Mouse (Mus musculus) mouse embryonic stem cell (cell line): ENCODE data around the gene Gse1.

Experiments
- in situ Hi-C, 2 experiments: fragments of 300-500 bp; cut with MboI; formaldehyde crosslinking; loops; 1 replicate in 1 of 2; 3 replicates in 1 of 2; pipeline ENCODE4 v1.14.3; 2019 to 2020; ENCODE audit warnings: low sequenced_read_pairs in 2 of 2, low pct_unique_long_range_greater_than_20kb in 1 of 2, mixed read lengths in 1 of 2; ENCODE audit not compliant: unreplicated experiment in 1 of 2

Gse1 gene

DNA sequence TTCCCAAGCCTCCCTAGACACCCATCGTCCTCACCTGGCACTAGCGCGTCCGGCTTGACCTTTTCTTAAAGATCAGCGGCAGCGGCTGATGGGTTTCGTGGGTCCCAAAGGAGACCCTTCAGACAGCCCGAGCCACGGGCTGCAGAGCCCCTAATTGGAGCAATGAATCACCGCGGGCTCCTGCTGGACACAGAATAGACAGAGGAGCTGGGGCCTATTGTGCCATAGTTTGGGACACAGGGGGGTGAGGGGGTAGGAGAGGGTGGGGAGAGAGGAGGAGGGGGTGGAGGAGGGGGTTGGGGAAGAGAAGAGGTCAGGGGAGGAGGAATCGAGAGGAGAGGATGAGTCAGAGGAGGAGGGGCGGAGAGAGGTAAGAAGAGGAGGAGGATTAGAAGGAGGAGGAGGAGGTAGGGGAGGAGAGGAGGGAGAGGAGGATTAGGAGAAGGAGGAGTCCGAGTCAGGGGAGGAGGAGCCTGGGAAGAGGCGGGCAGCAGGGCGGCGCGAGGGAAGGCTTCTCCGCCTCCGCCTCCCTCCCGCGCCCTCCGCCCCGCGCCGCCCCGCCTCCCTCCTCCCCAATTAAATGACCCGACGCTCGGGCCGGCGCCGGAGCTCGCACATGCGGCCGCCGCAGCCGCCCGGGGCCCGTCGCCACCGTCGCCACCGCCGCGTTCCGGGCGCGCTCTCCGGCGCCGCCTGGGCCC, at the start of gene Gse1:
Gse1 (plus strand) TSS at position 566 of the 701 bp plus-strand sequence.
- in situ Hi-C loops = no loop called here

DNA sequence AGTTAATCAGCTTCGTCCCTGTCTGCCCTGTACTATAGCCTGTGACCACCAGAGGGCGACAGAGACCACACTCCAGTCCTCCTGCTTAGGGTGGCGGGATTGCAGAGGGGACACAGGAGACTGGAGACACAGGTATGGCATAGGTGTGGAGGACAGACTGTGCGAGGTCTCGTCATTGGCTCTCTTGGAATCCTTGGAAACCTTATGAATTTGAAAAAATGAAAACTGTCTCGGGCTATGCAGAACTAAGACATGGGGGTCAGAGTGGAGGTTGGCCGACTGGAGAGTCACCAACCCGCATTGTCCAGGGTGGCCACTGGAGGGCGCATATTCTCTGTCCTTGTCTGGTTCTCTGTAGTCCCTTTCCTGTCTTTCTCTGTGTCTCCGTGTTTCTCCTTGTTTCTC, 49.2 kb upstream of the Gse1 start:
- in situ Hi-C loops = no loop called here

DNA sequence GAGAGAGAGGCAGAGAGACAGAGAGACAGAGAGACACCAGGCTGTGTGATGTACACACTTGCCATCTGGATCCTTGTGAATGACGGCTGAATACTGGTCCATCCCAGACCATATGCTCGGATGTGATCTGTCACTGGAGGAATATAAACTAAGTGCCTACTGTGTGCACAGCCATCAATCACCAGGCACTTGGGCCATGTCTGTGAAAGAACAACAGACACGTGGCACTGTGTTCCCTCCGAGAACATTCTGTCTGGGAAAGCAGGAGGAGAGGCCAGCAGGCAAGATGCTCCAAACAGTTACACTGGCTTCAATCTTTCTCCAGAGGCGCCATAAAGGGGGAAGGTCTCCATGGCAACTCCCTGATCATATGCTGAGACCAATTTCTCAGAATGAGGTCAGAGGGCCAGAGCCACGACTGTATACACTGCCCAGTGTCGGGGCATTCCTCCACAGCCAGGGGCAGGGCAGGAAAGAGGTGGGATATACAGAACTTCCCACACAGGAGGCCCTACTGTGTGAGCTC, 47.7 kb upstream of the Gse1 start:
- in situ Hi-C loops = loop anchor here in 1 of 2 experiments (10.0 kb wide), 1 partner anchor 144 kb away; no protein-coding TSS in a partner anchor

DNA sequence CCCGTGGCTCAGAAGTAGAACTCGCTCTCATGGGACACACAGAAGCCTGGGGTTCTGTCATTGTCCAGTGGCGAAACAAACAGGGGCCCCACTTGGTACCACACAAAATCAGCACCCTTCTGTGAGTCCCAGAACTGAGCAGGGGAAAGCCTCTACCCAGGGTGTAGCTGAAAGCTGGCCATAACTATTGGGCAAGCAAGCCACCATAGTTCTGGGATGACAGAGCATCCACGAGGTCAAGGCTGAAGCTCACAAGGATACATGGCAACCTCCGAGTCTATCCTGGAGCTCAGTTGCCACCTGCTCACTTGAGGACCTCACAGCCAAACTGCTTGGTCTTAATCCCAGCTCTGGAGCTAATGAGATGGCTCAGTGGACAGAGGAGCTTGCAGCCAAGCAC, 47.0 kb upstream of the Gse1 start:
- in situ Hi-C loops = loop anchor here in 1 of 2 experiments (10.0 kb wide), 1 partner anchor 144 kb away; no protein-coding TSS in a partner anchor

DNA sequence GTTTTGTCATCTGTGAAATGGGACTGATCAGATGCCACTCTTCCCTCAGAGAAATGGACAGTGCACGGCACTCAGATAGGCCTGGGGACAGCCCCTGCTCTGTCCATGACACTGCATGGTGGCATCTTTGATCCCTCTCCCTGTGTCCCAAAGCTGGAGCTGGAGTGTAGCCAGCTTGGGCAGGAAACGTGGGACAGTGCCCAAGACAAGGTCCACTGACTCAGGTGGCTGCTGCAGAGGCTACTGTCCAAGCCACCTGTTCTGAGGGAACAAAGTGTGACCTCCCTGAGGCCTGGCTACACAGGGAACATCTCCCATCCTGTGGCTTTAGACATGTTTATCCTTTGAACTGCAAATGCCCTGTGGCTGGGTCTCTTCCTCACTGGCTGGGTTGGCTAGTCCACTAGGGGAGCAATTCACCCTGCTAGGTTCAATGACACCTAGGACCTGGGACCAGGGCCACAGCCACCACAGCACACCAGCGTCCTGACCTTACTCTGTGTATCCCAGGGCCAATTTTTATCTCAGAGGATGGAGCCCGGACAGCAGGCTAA, 46.3 kb upstream of the Gse1 start:
- in situ Hi-C loops = loop anchor here in 1 of 2 experiments (10.0 kb wide), 1 partner anchor 143 kb away; no protein-coding TSS in a partner anchor

DNA sequence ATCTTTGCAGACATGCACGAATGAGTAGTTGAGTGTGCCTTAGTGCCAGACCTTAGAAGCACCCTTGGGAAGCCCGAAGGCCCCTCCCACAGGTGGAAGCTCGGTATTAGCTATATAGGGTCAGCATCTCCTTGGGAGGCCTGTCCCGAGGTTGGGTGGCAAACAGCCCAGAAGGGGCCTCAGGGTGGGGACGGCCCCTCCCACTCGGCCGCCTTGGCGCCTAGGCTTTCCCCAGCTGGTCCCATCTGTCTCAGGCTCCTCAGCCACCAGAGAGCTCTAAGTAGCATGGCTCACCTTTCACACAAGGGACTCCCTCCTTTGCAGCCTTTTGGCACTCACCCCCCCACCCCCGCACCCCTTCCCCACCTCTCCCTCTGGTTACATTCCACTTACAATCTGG, 43.9 kb upstream of the Gse1 start:
- in situ Hi-C loops = loop anchor here in 1 of 2 experiments (10.0 kb wide), 1 partner anchor 140 kb away; no protein-coding TSS in a partner anchor

DNA sequence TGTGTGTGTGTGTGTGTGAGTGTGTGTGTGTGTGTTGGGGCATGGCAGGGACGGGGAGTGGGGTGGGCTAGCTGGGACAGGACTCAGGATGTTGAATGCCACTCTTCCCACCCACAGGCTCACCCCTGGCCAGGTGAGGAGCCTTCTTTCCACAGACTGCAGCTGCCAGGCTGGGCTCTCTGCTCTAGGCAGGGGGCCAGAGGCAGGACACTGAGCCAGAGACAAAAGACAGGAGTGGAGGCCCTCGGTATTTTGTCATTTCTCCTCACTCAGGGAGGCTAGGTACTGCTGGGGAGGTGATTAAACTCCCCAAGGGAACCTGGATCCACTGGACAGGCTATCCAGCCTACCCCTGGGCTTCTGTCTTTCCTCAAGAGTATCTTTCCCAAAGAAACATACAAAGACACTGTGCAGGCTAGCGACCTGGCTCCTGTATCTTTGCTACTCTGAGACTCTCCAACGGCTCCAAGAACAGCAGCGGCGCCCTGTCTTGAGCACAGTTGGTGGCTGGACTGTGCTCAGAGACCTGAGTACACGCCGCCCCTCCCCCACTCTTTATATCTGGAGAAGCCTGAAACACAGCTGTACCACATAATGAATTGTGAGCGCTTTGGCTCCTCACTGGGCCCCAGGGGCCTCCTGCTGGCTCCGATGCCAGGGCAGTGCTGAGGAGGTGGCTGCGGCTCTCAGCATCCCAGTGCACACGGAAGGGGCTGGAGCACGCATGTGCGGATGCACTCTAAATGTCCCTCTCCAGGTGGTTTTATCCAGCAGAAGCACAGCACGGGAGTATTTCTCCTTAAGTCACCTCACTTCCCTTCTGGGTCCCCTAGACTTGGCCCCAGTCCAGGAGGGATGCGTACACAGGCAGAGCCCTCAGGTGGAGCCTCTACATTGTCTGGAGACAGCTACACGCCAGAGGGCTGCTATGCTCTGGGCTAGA, 43.1 kb upstream of the Gse1 start:
- in situ Hi-C loops = loop anchor here in 1 of 2 experiments (10.0 kb wide), 1 partner anchor 140 kb away; no protein-coding TSS in a partner anchor

DNA sequence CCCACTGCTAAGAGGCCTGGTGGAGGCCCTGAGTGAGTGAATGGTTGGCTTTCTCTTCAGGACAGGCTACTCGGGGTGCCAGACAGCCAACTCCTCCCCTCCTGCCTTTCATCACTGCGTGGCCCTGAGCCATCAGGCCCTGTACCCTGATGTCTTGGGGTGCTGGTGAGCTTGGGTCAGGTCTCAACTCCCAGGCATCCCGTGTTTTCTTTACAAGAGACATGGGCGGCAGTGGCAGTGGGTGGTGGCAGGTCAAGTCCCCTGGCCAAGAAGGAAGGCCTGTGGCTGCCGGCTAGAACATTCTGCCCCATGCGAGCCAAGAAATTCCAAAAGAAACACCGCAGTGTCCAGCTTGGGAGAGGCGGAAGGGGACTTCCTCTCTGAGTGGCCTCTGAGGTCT, 41.8 kb upstream of the Gse1 start:
- in situ Hi-C loops = loop anchor here in 1 of 2 experiments (10.0 kb wide), 1 partner anchor 138 kb away; no protein-coding TSS in a partner anchor

DNA sequence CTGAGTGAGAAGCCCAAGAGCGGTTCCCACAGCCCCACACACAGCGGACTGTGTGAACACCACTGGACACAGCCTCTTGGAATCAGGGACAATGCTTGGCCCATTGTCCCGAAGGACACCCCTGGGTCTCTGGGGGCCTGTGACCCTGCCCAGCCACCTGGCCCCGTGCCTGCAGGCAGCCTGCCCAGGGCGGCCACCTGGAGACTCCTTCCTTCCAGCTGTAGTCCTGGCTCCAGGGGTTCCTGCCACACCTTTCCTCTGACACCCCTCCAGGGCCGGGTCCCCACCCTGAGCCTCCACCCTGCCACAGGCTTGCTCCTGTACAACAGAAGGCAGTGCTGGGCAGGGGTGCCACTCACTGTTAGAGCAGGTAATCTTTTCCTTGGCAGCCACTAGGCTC, 39.7 kb upstream of the Gse1 start:
- in situ Hi-C loops = loop anchor here in 1 of 2 experiments (10.0 kb wide), 1 partner anchor 136 kb away; no protein-coding TSS in a partner anchor

DNA sequence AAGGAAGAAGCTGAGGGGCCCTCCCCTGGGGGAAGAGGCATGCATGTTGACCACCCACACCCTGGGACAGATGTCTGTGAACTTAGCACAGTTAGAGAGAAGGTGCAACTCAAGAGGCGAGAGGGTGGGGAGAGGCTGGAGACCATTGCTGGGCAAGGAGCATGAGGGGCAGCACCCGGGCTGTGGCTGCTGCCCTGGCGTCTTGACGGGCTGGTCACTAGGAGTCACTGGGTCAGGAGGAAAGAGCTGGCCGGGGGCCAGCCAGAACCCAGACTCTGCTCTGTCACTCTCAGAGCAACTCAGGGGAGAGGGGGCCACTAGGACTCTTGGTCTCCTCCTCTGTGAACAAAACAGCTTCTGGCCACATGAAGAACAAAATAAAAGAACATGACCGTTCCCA, 38.8 kb upstream of the Gse1 start:
- in situ Hi-C loops = loop anchor here in 1 of 2 experiments (10.0 kb wide), 1 partner anchor 135 kb away; no protein-coding TSS in a partner anchor

DNA sequence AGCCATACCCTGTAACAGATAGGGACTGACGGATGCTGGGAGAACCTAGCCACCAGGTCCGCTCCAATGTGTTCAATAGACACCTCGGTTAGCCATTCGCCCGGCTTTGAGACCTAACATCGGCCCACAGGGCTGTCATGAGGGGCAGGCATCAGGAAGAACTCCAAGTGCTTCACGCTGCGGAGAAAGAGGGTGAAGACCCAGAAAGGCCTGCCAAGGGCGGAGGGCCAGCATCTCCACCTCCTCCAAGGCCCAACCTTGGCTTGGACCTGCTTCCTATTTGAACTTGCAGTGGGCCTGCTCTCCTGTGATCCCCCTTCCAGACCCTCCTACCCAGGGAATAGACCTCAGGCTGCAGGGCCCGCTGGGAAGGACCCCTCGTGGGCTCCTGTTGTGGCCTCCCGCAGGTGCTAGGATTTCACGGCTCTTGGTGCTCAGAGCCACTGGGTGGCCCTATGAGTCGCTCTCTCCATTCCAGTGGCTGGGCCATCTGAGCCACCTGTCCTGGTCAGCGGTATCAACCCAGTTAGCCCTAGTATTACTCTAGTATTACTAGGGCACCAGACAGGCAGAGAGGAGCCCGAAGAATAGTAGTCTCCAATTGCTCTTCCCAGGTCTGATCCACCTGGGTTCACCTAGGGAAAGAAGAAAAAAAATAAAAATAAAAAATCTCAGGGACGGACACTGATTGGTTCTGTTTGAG, 38.0 kb upstream of the Gse1 start:
- in situ Hi-C loops = no loop called here

DNA sequence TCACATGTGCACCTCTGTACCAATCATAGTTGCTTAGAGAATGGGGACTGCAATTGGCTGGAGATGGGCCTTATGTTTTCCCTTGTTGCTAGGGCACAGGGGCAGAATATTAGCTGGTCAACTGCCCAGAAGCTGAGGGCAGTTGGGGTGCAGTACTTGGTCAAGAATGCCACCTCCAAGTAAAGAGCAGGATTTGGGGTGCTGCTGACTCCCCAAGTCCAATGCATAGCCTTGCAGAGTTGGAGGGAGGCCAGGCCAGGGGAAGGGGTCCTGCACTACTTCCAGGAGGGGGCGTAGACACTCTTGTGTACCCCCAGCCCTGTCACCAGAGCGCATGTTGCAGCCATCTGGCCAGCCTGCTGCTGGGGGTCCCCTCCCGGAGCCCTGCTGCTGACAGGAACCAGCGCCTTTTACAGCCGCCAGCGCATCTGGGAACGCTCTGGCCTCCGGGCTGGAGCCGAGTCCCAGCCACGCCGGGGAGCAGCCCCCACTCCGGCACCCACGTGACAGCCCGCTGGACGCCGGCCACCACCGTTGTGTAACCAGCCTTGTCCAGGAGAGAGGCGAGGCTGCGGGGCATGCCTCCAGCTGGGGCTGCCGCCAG, 37.3 kb upstream of the Gse1 start:
- in situ Hi-C loops = no loop called here

DNA sequence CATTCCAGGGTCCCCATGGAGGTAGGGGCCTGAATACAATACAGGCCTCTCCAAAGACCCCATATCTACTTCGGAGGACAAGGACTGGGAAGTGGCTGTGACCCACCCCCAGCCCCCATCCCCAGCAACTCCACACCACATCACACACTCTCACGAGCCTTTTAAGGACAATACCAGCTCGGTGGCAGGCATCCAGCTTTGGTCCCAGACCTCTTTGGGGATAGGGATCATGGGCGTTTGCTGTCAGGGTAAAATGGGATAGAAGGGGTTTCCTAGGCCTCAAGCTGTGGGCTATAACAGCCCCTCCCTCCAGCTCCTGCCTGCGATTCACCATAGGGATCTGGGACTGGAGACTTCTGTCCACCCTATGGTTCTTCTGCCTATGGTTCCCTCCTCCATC, 36.6 kb upstream of the Gse1 start:
- in situ Hi-C loops = no loop called here

DNA sequence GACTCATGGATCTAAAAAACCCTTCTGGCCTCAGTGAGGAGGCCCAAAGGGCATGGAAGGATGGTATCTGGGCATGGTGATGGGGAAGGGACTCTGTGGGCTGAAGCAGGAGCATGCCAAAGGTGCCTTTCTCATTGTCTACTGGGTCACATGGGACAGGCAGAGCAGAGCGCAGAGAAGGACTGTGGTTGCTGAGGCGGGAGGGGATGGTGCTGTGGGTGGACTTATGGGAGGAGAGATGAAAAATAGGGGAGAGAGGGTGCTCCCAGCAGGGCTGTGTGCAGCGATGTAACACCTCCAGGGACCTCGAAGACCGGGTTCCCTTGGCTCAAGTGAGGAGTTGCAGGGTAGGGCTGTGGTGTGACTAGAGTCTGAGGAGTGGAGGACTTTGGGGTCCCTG, 36.1 kb upstream of the Gse1 start:
- in situ Hi-C loops = no loop called here

DNA sequence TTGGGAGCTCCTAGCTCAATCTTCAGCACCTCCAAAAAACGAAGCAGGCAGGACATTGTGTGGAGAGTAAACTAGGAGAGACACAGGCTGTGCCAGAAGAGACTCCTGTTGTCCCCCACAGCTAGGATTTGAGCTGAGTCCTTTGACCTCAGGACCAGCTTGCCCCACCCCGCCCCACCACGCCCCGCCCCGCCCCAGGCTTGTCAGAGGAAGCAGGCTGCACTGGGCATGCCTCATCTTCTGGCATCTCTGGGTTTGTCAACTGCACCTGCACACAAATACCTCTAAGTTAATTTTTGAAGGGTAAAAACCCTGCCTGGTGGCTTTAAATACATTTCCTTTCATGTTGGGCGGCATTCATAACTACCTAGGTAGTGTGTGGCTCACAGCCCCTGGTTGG, 26.9 kb upstream of the Gse1 start:
- in situ Hi-C loops = no loop called here

DNA sequence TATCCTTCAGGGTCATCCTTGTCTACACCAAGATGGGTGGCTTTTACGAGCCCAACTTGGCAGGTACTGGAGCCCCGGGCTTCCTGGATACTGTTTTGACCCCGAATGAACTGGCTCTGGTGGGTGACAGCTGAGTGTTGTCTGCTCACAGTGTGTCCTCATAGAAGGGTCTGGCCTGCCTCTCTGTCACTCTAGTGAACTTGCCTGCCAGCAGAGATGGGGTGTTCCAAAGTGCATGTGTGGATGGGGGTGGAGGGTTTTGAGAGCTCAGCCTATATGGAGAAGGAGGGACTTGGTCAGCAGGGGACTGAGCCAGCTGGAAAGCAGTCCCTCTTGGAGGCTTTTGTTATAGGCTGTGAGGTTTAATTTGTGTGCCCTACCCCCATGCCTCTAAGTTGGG, 25.7 kb upstream of the Gse1 start:
- in situ Hi-C loops = no loop called here

DNA sequence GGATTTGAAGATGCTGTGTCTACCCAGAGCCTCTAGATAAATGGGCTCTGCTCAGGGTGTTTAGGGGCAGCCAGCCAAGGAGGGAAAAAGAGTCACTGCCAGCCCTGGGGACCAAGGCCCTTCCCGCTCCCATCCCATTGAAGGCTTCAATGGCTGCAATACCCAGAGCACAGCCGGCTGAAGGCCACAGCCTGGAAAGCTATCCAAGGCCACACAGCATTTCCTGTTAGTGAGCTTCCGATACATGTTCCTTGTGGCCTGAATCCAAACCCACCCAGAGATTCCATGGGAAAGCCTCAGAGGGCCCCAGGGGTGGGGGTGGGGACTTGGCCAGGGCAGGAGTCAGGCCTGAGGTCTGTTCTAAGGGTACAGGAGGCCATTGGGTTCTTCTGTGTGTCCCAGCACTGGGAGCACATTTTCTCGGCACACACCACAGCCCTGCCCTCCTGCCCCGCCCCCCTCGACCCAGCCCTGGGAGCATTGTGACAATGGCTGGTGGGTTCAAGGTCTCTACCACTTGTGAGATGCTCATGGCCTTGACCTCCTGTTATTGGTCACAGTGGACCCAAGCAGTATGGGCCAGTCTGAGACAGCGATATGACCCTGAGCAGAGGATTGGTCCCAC, 23.4 kb upstream of the Gse1 start:
- in situ Hi-C loops = no loop called here
